Mouse (Mus musculus) brain, embryonic 14.5 days (tissue): ENCODE measurements around the gene Gm20721. TPM values are rescaled to one million over a fixed set of nuclear protein-coding genes. Genes with fewer than 3 reads are reported as not detected.
A peak's percentile ranks its signal among the peaks of the same experiment; 100 is the strongest.

Source experiments
- DNase-seq: peaks from one replicate; pipeline ENCODE4 v3.0.0-alpha.2; 2011; ENCODE audit warnings: low read depth
- CTCF ChIP-seq: fragments of 200-500 bp; IDR thresholded peaks from 2 replicates; pipeline ENCODE4 v1.5.1; 2012; ENCODE audit warnings: inconsistent platforms, mild to moderate bottlenecking, moderate library complexity, borderline replicate concordance; ENCODE audit not compliant: insufficient read depth, insufficient read length; ENCODE audit errors: extremely low read depth
- POLR2A ChIP-seq: fragments of 200-500 bp; IDR thresholded peaks from 2 replicates; pipeline ENCODE4 v1.6.1; 2012; ENCODE audit warnings: mild to moderate bottlenecking, inconsistent platforms, borderline replicate concordance; ENCODE audit not compliant: poor library complexity, insufficient read depth, insufficient read length, severe bottlenecking; ENCODE audit errors: extremely low read depth
- polyA plus RNA-seq: library from polyadenylated mRNA; depleted of rRNA; stranded (reverse); fragments of >200 nt; gene quantifications from 2 replicates; pipeline ENCODE4 v1.2.3, GENCODE M21; 2012

The Gm20721 gene
- polyA plus RNA-seq, 1 experiment: 0.53 TPM

- peak; percentile 53 for DNase-seq
- TF ChIP-seq POLR2A (no peak), CTCF (no peak)
Measured at GRCm38 (mm10) chr2:174342793-174343400, 3.6 kb downstream of the Gm20721 start.

- TF ChIP-seq CTCF: no peak
- TF ChIP-seq POLR2A: no peak
Measured at GRCm38 (mm10) chr2:174340893-174341580, 5.5 kb downstream of the Gm20721 start.

GRCm38 (mm10) chr2:174340229-174340892, 6.2 kb downstream of the Gm20721 start:
- DNase-seq: no peak
- no peak for TF ChIP-seq CTCF
- TF ChIP-seq POLR2A: no peak

More at GRCm38 (mm10) chr2:174340893-174341580, 5.5 kb downstream of the Gm20721 start:
- no peak for DNase-seq

DNA sequence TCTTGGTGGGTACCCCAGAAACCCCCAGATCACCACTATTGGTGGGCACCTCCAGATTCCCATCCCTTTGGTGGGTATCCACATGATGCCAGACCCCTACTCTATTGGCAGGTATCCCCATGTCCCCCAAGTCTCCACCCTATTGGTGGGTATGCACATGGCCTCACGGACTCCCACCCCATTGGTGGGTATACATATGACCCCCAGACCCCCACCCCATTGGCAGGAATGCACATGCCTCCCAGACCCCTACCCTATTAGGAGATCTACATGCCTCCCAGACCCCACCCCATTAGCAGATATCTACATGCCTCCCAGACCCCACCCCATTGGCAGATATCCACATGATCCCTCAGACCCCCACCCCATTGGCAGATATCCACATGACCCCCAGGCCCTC, 6.8 kb downstream of the Gm20721 start:
- TF ChIP-seq POLR2A (no peak), CTCF (no peak)
- no peak for DNase-seq

DNA sequence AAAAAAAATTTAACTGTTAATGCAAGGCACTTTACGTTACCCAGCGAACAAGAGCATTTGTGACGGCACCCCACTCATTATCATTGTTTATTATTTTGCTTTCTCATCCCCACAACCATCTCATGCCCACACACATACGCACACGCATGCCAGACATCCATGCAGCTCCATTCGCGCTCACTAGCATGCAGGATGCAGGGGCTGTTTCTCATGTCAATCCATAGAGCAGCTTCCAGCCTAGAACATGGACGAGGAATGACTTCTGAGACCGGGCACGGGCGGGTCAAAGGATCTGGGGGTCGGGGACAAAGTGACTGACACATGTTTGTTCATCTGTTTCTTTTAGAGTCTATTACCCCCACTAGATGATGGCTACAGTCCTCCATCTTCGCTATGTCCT, 9.2 kb downstream of the Gm20721 start:
- TF ChIP-seq POLR2A (no peak), CTCF (no peak)

GRCm38 (mm10) chr2:174334415-174334814, 12.1 kb downstream of the Gm20721 start:
- no peak for DNase-seq

More for the DNA sequence above, 9.2 kb downstream of the Gm20721 start:
- no peak for DNase-seq

GRCm38 (mm10) chr2:174333239-174333890, 13.1 kb downstream of the Gm20721 start:
- peak; percentile 40 for DNase-seq
- TF ChIP-seq POLR2A: no peak
- TF ChIP-seq CTCF: no peak

More at GRCm38 (mm10) chr2:174334415-174334814, 12.1 kb downstream of the Gm20721 start:
- TF ChIP-seq CTCF (no peak), POLR2A (no peak)

DNA sequence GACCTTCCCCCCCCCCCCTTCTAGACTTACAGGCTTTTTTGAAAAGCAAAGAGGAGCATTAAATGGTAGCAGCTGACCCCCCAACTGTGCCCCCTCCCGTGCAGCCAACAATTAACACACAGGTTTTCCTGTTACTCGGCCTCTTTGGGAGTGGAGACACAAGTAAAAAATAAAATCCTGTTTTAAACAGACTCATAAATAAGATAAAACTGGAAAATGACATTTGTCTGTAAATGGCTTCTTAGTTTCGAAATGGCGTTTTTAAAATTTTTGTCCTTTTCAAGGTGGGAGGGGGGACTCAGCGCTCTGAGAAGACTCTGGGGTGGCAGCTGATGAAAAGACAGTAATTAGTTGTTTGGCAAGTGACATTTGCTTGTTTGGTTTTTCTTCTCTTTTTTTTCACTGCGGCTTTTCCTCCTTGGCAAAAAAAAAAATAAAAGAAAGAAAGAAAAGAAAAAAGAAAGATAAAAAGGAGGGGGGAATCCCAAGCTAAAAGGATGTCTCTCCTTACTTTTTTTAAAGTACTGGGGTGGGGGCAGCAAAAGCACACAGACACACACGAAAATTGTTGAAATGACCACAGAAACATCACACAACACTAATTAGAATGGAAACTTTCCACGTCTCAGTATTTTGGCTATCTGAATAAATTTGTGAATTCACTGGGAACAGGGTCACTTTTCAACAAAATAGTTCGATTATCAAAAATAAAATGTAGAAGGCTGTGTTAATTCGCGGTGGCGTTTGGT, 15.1 kb downstream of the Gm20721 start:
- TF ChIP-seq CTCF: no peak
- no peak for TF ChIP-seq POLR2A
- peak; percentile 57 for DNase-seq

DNA sequence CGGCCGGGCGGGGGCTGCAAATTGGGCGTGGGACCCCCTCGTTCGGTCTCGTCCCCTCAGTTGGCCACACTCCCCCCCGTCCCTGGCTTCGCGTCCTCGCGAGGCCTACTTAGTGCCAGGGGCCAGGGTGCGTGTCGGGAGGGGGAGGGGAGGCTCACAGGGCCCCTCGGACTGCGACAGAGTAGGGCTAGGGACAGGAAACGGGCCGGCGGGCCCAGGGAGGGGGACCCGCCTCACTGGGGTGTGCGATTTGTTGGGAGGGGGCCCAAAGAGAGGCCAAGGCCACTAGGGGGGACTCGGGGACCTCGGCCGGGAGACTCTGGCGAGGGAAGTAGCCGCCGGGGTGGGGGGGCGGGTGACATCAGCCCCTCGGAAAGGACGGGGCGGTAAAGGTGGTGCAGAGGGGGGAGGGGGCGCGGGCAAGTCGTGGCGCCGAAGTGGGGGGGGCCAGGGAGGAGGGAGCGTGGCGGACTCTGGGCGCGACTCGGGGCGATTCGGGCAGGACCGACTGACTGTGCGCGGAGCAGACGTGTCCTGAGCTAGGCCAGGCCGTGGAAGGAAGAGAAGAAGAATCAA, 15.8 kb downstream of the Gm20721 start:
- DNase-seq: peak; percentile 83
- TF ChIP-seq CTCF: no peak
- TF ChIP-seq POLR2A: no peak
